Mouse (Mus musculus) gastrocnemius, postnatal 10 days (tissue): ENCODE data around the gene Gm19935. TPM values are rescaled to one million over a fixed set of nuclear protein-coding genes. Genes with fewer than 3 reads are reported as not detected.

Source experiments
- DNase-seq: peaks from one replicate; pipeline ENCODE4 v3.0.0; 2021; ENCODE audit warnings: mixed read lengths
- microRNA-seq, 2 experiments: library from miRNA; unstranded; fragments of <30 nt; microRNA quantifications; one replicate each; pipeline ENCODE4 v1.2.0; 2021
- total RNA-seq, 2 experiments: library from RNA; stranded (reverse); gene quantifications; 2 replicates each; pipeline ENCODE4 v1.2.3; 2021

Gm19935 gene
- total RNA-seq, 2 experiments from 2014 or later, result not detected

DNA sequence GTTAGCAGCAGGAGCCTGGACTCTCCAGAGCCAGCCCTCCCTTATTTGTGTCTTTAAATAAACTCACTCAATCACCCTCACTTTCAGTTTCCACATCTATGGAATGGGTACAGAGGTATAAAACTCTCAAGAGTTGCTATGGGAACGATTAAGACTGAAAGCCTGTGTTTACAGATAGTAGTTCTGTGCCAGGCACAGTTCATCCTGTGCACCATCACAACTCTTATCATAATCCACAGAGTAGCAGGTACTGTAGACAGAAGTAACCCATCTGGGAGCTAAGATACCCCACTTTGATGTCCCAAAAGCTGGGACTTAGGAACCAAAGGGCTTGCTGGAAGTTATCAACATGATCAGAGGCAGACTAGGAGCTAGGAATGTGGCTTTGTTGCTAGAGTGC lies 12.6 kb upstream of the Gm19935 start:
- no peak for DNase-seq

DNA sequence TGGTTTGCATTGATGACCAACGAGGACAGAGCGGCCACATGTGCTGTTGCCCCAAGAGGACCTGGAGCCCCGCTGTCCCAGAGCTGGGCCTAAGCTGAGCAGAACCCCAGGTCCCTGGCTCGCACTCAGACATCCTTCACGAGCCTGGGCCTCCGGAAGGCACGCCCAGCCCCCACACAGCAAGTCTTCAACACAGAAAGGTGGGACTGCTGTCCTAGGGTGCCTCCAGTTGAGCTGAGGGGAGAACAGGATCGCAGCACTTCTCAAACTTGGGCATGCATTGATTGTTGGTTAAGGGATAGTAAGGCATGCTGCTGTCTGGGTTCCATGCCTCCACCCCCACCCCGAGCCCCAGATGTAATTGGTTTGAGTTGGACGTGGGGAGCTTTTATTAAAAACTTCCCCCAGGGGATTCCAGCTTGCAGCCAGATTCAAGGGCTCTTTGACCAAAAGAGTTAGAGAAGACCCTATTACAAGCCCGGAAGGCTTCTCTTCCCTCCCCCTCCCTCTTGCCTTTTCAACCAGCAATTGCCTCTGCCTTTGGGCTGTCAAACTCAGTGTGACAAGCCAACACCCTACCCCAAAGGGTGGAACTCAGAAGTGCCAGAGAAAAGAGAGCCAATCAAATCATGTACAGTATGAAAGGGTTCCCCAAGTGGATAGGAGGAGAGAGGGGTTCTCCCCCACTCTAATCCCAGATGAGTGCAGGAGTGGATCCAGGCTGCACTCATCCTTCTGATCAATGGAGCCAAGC lies 12.0 kb upstream of the Gm19935 start:
- no peak for DNase-seq

DNA sequence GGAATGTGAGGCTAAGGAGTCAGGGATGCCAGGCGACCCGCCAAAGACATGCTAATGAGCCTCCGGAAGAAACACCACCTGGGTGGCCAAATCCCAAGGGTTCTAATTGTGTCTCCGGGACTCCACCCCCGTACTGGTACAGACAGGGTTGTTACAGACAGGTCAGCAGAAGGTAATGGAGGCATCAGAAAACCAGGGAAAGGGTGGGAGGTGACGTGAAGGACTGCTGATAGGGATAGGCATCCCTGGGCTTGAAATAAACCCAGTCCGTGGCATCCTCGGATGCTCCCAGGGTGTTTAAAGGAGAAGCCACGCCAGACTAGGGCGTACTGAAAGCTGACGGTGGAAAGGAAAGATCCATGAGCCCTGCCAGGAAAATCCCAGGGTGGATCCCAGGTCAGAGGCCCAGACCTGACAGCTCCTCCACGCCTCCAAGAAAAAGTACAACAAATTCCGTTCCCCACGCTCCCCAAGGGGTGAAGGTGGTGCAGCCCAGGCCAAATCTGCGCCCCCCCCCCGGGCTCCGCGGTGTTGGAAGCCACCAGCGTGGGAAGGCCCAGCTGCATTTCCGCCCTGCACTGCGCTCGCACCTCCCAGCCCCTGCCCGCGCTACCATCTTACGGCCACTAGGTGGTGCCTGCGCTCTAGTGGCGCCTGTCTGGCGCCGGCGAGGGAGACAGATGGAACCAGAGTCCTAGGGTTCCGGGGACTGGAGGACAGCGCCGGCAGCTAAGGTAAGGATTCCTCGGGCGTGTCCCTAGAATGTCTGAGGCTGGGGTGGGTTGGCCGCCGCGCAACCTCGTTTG lies 11.2 kb upstream of the Gm19935 start, which contains the start of gene Chd9:
Chd9 (plus strand) TSS at position 172 of the 806 bp plus-strand sequence.
- peak; percentile 98 for DNase-seq

DNA sequence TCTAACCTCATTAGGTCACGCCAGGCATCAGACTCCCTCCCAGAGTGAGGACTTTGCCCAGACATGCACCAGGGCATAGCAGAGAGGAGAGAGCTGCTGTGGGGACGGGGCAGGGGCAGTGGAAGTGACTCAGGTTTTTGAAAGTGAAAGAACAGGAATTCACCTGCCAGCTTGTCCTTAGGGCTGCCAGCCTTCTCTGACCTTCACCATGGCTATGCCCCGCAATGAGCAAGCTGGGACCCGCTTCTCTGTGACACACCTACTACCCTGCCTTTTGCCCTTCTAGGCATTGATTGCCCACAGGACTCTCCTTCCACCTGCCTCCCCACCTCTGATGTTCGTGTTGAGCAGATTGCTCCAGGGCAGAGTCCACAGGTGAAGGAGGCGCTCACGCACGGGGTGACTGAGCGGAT lies 8.3 kb upstream of the Gm19935 start:
- no peak for DNase-seq

DNA sequence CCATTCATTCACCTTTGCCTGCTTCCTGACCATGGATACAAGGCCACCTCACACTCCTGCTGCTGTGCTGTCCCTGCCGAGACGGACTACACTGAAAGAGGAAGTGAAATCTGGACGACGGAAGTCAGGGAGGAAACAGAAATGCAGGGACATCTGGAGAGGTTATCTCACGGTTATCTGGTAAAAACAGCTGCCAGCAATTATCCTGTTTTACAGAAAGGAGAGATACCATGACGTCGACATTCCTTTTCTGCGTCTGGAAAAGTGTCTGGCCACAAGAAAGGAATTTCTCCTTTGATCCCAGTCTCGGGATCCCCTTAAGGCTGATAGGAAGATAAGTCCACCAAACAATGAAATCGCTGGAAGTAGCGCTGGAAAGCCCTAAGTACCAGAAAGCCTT lies 5.2 kb upstream of the Gm19935 start:
- no peak for DNase-seq

DNA sequence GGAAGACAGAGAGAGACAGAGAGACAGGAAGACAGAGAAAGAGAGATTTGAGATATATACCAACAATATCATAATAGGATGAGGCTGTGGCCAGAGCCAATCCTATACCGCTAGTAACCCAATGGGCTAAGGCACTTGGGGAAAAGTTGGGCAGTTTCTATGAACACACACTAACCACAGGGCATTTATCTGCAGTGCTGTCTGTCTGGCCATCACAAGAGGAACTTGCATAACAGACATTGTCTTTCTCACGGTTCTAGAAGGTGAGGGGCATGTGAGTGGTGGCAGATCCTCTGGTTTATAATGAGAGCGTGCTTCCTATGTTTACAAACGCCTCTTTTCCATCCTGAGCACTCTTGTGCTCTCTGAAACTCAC lies 3.1 kb upstream of the Gm19935 start:
- DNase-seq, result no peak

DNA sequence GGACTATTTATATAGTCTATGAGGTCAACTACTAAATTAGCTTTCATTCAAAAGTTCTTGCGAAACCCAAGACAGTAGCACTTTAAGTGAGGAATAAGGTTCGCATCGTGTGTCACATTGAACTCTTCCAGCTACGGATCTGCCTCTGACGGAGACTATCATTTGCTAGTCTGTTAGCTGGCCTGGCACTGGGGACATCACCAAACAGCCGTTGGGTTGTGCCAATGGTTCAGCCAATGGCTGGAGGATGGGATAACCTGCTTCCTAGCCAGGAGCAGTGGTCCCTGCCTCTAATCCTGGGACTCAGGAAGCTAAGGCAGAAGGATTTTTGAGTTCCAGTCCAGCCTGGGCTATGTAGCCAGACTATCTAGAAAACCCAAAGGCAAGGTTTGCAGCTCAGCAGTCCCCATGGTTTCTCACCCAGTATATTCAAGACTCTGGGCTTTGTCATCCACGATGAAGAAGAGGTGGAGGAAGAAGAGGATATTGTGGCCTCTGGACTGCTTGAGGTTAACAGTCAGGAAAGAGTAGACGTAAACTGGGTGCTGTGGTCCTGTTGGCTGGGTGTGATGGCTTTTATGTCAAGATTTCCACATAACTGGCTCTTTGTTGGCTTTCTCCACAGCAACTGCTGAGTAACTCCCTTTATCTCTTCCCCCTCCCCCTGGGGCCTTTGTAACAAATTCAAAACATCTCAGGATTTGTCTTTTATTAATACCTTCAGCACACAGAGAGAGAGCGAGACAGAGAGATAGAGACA lies 2.5 kb upstream of the Gm19935 start:
- DNase-seq, result no peak

DNA sequence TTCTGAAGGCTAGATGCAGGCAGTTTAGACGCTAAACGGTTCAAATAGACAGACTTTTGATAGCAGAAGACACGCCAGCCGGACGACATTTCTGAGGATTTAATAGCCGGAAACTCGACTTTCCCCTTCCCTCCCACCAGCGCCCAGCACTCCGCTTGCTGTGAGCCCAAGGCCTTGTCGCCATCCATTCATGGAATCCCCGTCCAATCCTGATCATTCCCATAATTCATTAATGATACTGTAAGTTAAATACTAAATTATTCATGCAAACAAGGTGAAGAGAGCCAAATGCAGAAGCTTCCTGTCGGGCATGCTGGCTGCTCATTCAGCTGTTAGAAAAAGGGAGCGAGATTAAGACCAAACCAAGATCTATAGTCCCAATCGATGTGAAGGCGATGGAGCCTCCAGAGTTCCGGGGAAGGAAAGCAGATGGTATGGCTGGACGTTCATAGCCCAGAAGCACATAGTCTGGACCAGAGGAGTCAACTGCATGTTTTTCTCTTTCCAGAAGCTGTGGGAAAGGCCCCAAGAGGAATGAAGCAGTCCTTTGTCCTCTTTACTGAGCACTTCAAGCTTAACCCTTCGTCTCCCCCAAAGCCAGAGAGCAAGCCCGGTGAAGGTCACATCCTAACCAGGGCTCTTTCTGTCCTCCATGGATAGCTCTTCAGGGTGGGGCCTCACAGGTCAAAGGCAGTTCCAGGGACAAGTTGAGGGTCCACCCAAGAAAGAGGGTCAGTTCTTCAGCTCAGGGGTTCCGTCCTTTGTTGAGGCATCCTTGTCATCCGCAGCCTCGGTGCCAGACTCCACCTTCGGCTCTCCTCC lies 921 bp downstream of the Gm19935 start:
- no peak for DNase-seq

DNA sequence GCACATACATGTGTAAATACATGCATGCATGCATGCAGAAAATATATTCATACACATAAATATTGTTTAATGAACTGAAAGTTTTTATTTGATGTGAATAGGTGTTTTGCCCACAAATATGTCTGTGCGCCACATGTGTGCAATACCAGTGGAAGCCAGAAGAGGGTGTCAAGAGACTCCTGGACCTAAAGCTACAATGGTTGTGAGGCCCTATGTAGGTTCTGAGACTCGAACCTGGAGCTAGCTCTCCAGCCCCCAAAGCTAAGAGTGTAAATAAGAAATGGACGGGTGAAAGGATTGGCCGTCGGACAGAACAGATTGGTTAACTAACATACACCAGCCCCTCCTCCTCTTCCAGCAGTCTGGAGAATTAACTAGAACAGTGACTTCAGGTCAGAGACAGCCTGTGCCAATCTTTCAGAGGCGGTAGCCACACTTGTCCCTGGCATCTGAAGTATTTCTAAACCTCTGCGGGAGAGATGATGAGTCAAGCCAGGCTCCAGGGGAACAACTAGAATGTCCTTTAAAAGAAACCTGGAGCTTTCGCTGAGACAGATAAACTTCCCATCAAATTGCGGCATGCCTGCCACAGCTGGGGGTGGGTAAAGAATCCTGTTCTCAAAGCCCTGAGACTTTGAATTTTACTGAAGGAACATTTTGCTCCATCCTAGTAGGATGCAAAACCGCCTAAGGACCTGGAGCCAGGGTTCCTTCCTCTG lies 3.4 kb downstream of the Gm19935 start:
- no peak for DNase-seq

DNA sequence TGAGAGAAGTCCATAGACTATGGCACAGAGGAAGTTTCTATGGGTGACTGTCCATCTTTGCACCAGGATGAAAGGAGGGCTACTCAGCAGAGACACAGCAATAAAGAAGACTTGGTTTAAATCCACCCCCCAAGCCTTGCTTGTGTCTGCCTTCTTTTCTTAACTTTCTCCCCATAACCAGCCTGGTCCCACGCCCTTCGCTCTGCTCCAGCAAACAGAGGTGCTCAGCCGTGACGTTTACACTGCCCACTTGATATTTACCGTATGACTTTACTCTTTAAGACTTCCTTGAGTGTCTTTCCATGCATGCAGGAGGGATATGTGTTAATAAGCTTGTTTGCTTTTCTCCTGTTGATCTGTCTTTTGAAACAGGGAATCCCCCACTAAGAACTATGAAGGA lies 17.7 kb downstream of the Gm19935 start:
- DNase-seq, result no peak

DNA sequence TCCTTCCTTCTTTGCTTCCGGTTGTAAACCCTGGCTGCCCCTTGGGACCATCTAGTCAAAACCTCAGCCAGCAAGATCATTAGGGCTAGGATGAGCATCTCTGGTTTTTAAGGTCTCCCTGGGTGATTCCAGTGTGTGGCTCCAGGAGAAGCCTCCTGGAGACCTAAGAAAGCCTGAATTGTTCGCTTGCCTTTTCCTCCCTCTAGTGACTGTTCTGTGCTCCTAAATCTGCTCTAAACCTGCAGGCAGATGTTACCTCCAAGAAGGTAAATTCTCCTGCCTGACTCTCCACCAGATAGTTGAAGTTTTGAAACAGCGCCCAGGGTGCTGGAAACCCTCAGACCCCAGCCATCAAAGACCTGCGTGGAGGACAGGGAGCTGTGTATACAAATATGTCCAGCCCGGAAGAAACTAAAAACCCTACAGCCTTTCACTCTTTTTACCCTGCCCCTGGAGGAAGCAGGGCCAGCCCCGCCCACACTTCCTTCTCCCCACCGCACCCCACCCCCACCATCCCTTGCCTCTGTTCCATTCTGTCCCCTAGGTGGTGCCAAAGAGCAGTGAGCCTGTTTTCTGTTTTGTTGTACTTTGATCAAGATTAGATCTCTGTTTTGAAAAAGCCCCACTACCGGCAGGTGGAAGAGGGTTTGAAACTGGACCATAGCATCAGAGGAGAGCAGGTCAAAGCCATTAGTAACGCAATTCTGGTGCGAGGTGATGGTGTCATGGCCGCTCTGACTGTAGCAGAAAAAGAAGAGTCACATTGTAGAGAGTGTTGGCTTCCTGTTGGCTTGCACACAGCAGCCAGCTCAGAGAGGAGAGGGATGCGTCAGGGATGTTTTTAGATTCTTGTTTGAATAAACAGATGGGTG lies 22.0 kb downstream of the Gm19935 start:
- DNase-seq, result peak; percentile 69

DNA sequence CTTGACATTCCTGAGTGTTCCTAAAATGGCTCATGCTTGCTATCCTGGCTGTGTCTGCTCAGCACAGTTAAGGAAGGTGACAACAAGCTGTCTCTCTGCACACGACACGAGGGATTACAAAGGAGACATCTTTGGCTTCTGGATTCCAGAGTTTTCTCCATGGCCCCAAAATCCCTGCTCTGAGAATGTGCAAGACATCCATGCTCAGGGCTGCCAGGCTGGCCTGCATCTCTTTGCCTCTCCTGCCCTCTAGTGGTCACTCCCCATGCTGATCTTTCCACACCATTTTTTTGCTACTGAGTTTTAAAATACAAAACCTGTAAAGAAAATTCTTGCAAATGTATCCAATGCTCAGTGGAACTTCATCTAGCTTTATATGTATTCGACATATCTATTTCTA lies 23.5 kb downstream of the Gm19935 start:
- DNase-seq, result peak; percentile 82

DNA sequence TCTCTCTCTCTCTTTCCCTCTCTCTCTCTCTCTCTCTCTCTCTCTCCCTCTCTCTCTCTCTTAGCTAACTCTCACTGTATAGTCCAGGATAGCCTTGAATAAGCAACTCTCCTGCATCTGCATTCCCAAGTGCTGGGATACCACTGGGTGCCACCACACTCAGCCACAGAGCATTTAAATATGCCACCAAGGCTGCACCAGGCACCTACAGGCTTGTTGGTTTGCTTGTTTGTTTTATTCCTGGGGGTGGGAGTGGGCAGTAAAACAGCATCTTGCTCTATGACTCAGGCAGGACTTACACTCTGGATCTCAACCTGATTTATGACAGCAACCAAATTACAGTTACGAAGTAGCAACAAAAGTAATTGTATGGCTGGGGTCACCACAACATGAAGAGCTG lies 25.6 kb downstream of the Gm19935 start:
- DNase-seq, result no peak

DNA sequence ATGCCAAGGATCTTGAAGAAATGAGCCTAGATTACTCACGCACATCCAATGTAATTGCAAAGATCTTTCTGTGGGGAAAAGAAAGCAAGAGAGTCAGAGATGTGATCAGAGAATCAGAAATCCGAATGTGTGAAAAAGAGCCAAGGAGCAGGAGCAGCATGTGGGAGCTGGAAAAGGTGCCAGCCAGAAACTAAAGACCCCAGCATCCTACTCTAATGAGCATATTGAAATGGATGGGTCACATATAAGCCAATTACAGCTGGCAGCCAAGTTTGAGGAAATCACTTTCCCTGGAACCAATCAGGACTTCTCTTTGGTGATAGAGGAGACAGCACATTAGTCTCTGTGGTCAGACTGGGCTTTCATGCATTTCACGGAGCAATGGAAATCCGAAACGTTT lies 47.4 kb downstream of the Gm19935 start:
- DNase-seq, result no peak

Small RNA genes within 50 kb of the gene (microRNA-seq; reads per million reads assigned to microRNA genes)
- 0 reads per million in 2 experiments for gene Gm44382

Other genes starting within 250 kb of the Gm19935 start
- 10 to 100 TPM; 42.6 to 51.8 TPM for gene Chd9, start 11.0 kb upstream of the Gm19935 start, total RNA-seq